Mouse (Mus musculus) spleen, adult 2 months (tissue): ENCODE results near the gene Olfr12. TPM values are rescaled to one million over a fixed set of nuclear protein-coding genes. Genes with fewer than 3 reads are reported as not detected.

Source experiments
- DNase-seq, 2 experiments: peaks; one replicate each; pipeline versions ENCODE4 v3.0.0 to v3.0.0-alpha.2; 2012 to 2021; ENCODE audit warnings: low spot score in 2 of 2, low read depth in 1 of 2
- H3K27ac ChIP-seq: fragments of 200-500 bp; 2 replicates; pipeline ENCODE4 v1.5.1; 2012; ENCODE audit warnings: low read length, inconsistent platforms; ENCODE audit not compliant: insufficient read depth
- H3K27me3 ChIP-seq: fragments of 200-500 bp; 2 replicates; pipeline ENCODE4 v1.6.1; 2012; ENCODE audit warnings: mild to moderate bottlenecking, moderate library complexity, low read length, inconsistent platforms; ENCODE audit not compliant: control insufficient read depth, insufficient read depth
- H3K36me3 ChIP-seq: fragments of 200-500 bp; 2 replicates; pipeline ENCODE4 v1.6.1; 2012; ENCODE audit warnings: mild to moderate bottlenecking, low read length, inconsistent platforms; ENCODE audit not compliant: control insufficient read depth, insufficient read depth
- H3K4me1 ChIP-seq: fragments of 200-500 bp; 2 replicates; pipeline ENCODE4 v1.6.1; 2011; ENCODE audit warnings: inconsistent platforms; ENCODE audit not compliant: control insufficient read depth, insufficient read depth, insufficient read length
- H3K4me3 ChIP-seq: fragments of 200-500 bp; 2 replicates; pipeline ENCODE4 v1.5.1; 2011; ENCODE audit warnings: mild to moderate bottlenecking, inconsistent platforms; ENCODE audit not compliant: insufficient read depth, insufficient read length; ENCODE audit errors: extremely low read depth
- CTCF ChIP-seq: fragments of 200-500 bp; IDR thresholded peaks from 2 replicates; pipeline ENCODE4 v1.5.1; 2011; ENCODE audit warnings: mild to moderate bottlenecking, inconsistent platforms; ENCODE audit not compliant: insufficient read depth, insufficient read length, insufficient replicate concordance; ENCODE audit errors: extremely low read depth
- POLR2A ChIP-seq: fragments of 200-500 bp; IDR thresholded peaks from 2 replicates; pipeline ENCODE4 v1.6.1; 2011; ENCODE audit warnings: low read depth, low read length, inconsistent platforms
- WGBS: fragments of 180-500 bp; shearing (Covaris S2); methylation state at CpG from one replicate; pipeline ENCODE4 v1.1.7; 2018; 5-methylcytosine and 5-hydroxymethylcytosine counted together
- polyA plus RNA-seq: library from polyadenylated mRNA; depleted of rRNA; stranded (reverse); fragments of >200 nt; gene quantifications from 2 replicates; pipeline ENCODE4 v1.2.3, GENCODE M21; 2012; rRNA removed

Gene Olfr12
- polyA plus RNA-seq, 1 experiment = not detected

DNA sequence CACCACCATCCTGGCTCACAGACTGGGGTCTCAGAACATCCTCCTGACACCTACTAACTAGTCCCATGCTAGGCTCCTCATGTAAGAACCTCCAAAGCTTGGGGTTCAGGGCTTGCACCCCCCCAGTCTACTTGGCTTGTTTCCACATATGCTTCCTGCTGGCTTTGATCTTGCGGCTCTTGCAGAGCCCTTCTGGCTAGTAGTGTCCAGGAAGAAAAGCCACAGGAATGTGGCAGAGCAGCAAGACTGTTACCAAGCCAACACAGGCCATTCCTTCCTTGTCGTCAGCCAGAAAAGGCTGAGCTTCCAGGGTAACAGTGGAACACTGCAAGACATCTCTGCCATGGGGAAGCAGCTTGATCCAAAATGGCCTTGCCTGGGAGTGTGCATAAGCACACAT is 37.1 kb downstream of the Olfr12 start:
- no peak overlapping the region for H3K27ac ChIP-seq
- H3K4me3 ChIP-seq = no peak overlapping the region
- TF ChIP-seq POLR2A = no peak
- TF ChIP-seq CTCF = no peak
- no peaks in the 10 kb centered on the region for H3K27me3 ChIP-seq
- DNase-seq = no peak
- no peaks in the 10 kb centered on the region for H3K4me1 ChIP-seq
- H3K36me3 ChIP-seq = no peaks in the 10 kb centered on the region
- WGBS = 66% methylated on average over 2 of the region's 2 CpGs

DNA sequence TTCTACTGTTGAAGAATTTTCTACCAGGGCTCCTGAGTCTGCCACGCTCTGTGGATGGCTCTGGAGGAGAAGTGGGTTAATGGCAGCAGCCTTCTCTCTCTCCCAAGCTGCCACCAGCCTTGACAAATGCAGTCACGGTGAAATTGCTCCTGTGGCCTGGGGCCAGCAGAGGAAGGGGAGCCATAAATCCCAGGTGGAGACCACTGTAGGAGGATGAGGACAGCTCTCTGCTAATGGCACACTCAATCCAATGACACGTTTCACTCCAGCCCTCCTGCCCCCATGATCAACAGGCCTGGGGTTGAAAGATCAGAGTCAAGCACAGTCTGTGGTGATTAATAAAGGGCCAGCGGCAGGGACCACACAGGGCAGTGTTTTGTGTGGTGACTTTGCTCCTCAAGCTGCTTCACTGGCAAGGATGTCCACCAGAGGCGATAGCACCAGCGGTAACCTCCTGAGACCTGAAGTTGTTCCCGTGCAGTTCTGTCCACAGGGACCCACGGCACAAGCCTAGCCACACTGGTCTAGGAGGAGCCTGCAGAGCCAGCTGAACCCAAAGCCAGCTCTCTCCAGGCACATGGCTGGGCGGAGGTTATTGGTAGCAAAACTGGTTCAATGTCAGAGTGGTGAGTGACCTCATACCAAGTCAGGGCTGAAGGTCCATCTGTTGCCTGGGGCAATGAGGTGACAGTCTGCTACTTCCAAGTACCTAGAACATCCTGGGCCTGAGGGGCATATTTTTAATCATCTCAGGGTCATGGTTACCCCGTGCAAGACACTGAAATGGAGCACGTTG is 39.6 kb downstream of the Olfr12 start:
- Histone ChIP-seq H3K27ac (no peak overlapping the region), H3K4me3 (no peak overlapping the region), H3K36me3 (no peaks in the 10 kb centered on the region), H3K27me3 (no peaks in the 10 kb centered on the region), H3K4me1 (no peaks in the 10 kb centered on the region)
- 88% methylated on average over 11 of the region's 11 CpGs for WGBS
- no peak for DNase-seq
- TF ChIP-seq CTCF = no peak
- TF ChIP-seq POLR2A = no peak

DNA sequence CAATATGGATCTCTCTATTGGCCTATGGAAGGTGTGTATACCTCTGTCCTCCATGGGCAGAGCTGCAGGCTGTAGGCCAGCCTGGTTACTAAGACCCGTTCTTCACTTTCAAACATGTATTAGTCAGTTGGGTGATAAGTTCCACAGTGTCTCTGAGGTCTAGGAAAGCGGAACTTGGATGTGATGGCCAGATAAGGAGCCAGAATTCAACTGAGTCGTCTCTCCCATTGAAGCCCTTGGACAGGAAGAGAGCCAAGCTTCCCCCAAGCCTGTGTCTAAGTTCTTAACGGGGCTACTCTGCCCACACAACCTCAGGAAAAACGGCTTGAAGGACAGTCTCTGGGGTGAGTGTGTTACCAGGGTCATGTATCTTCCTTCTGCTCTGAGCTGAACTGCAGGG is 41.8 kb downstream of the Olfr12 start:
- DNase-seq = no peak
- Histone ChIP-seq H3K36me3 (no peaks in the 10 kb centered on the region), H3K27me3 (no peaks in the 10 kb centered on the region), H3K4me3 (no peak overlapping the region), H3K4me1 (no peaks in the 10 kb centered on the region), H3K27ac (no peak overlapping the region)
- WGBS = 26% methylated on average over 5 of the region's 5 CpGs
- TF ChIP-seq CTCF (no peak), POLR2A (no peak)

DNA sequence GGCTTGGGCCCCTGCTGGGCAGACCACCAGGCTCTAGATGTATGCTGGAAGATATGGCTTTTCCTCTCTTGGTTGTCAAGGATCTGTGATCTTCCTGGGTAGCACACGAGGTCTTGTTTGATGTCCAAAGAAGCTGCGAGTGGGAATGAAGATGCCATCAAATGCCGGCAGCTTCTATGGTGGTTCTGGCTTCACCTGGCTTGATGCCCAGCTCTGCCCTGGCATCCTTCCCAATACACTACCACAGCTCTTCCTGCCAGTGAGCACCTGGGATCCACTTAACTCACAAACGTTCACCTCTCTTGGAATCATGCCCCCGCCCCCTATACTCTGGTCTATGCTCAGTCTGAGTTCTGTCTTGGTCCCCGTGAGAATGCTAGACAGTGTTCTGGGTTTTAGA is 49.5 kb downstream of the Olfr12 start:
- Histone ChIP-seq H3K4me3 (no peak overlapping the region), H3K36me3 (no peaks in the 10 kb centered on the region), H3K27me3 (no peaks in the 10 kb centered on the region), H3K4me1 (no peaks in the 10 kb centered on the region), H3K27ac (no peak overlapping the region)
- TF ChIP-seq CTCF = no peak
- TF ChIP-seq POLR2A = no peak
- no peak for DNase-seq
- 48% methylated on average over 6 of the region's 6 CpGs for WGBS

DNA sequence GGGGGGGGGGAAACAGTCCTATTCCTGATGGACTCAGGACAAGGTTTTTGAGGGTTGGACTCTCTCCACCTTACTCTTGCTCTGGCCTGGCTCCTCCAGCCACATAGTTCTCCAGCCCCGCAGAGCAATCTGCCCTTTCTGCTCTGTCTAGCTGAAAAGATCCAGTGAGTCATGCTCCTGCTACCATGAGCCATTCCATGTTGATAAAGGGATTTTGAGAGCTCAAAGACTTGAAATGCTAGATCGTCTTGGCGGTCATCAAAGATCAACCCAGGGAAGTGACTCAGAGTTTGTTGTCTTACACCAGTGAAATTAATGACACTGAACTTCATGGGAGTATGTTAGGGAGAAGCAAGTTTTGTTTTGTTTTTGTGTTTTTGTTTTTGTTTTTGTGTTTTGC is 51.8 kb downstream of the Olfr12 start:
- Histone ChIP-seq H3K4me1 (no peaks in the 10 kb centered on the region), H3K4me3 (no peak overlapping the region), H3K27me3 (no peaks in the 10 kb centered on the region), H3K36me3 (no peaks in the 10 kb centered on the region), H3K27ac (no peak overlapping the region)
- no peak for TF ChIP-seq POLR2A
- TF ChIP-seq CTCF = no peak
- 95% methylated on average over 3 of the region's 3 CpGs for WGBS
- DNase-seq = no peak

DNA sequence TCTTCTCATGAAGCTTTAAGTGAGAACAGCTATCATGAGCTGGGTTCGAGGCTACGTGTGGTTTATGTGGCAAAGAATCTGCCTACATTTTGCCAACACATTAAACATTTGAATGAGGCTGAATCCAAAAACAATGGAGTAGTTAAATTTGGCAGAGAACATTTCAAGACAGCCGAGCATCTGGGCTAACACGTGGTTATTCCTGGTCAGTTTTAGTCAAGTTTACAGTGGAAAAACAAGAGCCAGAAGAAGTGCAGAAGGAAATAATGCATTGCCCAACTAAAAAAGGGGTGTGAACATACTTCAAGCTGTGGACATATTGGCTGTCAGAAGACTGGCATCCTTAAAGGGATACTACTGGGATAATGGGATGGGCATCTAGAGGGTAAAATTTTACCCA is 53.7 kb downstream of the Olfr12 start:
- Histone ChIP-seq H3K36me3 (no peaks in the 10 kb centered on the region), H3K27me3 (no peaks in the 10 kb centered on the region), H3K4me1 (no peaks in the 10 kb centered on the region; the same call in 1 of the 2 replicates), H3K4me3 (no peak overlapping the region), H3K27ac (no peak overlapping the region)
- no peak for DNase-seq
- WGBS = 83% methylated on average over 4 of the region's 4 CpGs
- no peak for TF ChIP-seq POLR2A
- no peak for TF ChIP-seq CTCF

Other genes starting within 250 kb of the Olfr12 start
- 31.8 and 35.8 TPM in 2 replicates for gene Ndufa10, start 143.9 kb upstream of the Olfr12 start, polyA plus RNA-seq
- not detected in 2 replicates for gene Olfr1416, start 132.7 kb upstream of the Olfr12 start, polyA plus RNA-seq
- not detected in 2 replicates for gene Olfr1415, start 121.7 kb upstream of the Olfr12 start, polyA plus RNA-seq
- gene Olfr1414, start 99.1 kb upstream of the Olfr12 start, polyA plus RNA-seq = not detected in 2 replicates
- gene Olfr1413, start 46.5 kb upstream of the Olfr12 start, polyA plus RNA-seq = not detected in 2 replicates
- gene Olfr1412, start 32.0 kb upstream of the Olfr12 start, polyA plus RNA-seq = not detected in 2 replicates
- not detected in 2 replicates for gene Olfr1411, start 23.4 kb upstream of the Olfr12 start, polyA plus RNA-seq
- not detected in 2 replicates for gene Olfr1410, start 12.0 kb upstream of the Olfr12 start, polyA plus RNA-seq
- gene Cops9, start 24.2 kb downstream of the Olfr12 start, polyA plus RNA-seq = 45.7 and 49.3 TPM in 2 replicates
- 0.41 and 0.58 TPM in 2 replicates for gene Otos, start 31.1 kb downstream of the Olfr12 start, polyA plus RNA-seq
- gene Gpc1, start 213.9 kb downstream of the Olfr12 start, polyA plus RNA-seq = 11.1 and 11.2 TPM in 2 replicates